Mouse (Mus musculus) gastrocnemius, postnatal 14 days (tissue): ENCODE data around the gene Fxr1. TPM values are rescaled to one million over a fixed set of nuclear protein-coding genes. Genes with fewer than 3 reads are reported as not detected.
A peak's percentile ranks its signal among the peaks of the same experiment; 100 is the strongest.
"Not testable (repeated sequence)": the region's sequence is repeated elsewhere in the genome, so short reads cannot be mapped to it uniquely, and the experiment has no call there.

Experiments used
- DNase-seq: peaks from one replicate; pipeline ENCODE4 v3.0.0; 2021; ENCODE audit warnings: mixed read lengths
- intact Hi-C: fragments of 180-260 bp; cut with DNase I; formaldehyde crosslinking; loops from one replicate; pipeline ENCODE4 v1.15.1; 2025; ENCODE audit warnings: low total_unique reads
- long read RNA-seq, 2 experiments: library from polyadenylated mRNA; stranded (forward); transcript quantifications; one replicate each; pipeline ENCODE4 v2.0.0; 2021
- total RNA-seq, 2 experiments: library from RNA; stranded (reverse); gene quantifications; 2 replicates each; pipeline ENCODE4 v1.2.3; 2021

The Fxr1 gene
- total RNA-seq = 100 to 1,000 TPM; 388 to 401 TPM
- long read RNA-seq, experiment 1, transcript Fxr1-201 (17 exons, 2,459 nt) = major isoform, 46 of 133 reads
- long read RNA-seq, experiment 1, partial matches to known transcripts = 24 of 133 reads
- long read RNA-seq, experiment 1, other reads (novel, unspliced or antisense) = 57 of 133 reads
- long read RNA-seq, experiment 2, transcript Fxr1-201 (17 exons, 2,459 nt) = major isoform, 57 of 148 reads
- long read RNA-seq, experiment 2, partial matches to known transcripts = 24 of 148 reads
- long read RNA-seq, experiment 2, other reads (novel, unspliced or antisense) = 61 of 148 reads

- DNase-seq = peak; percentile 88
- intact Hi-C loops = no loop called here
Observed at GRCm38 (mm10) chr3:34019540-34020381, at the start of gene Fxr1. Gene Fxr1 (plus strand): TSS chr3:34019943.

- DNase-seq = peak; percentile 8
- intact Hi-C loops = loop anchor here (10.0 kb wide), 1 partner anchor 105 kb away; the partner anchor contains the start of gene Dnajc19
Observed at GRCm38 (mm10) chr3:33979395-33979794, 40.3 kb upstream of the Fxr1 start.

GRCm38 (mm10) chr3:33982746-33983145, 37.0 kb upstream of the Fxr1 start:
- no peak for DNase-seq

GRCm38 (mm10) chr3:33989302-33989701, 30.4 kb upstream of the Fxr1 start:
- intact Hi-C loops = no loop called here
- DNase-seq = no peak

More at GRCm38 (mm10) chr3:33982746-33983145, 37.0 kb upstream of the Fxr1 start:
- intact Hi-C loops = no loop called here

GRCm38 (mm10) chr3:33990451-33990850, 29.3 kb upstream of the Fxr1 start:
- intact Hi-C loops = no loop called here
- no peak for DNase-seq

GRCm38 (mm10) chr3:33990921-33991320, 28.8 kb upstream of the Fxr1 start:
- DNase-seq = peak; percentile 16
- intact Hi-C loops = no loop called here

GRCm38 (mm10) chr3:33993421-33994126, 26.2 kb upstream of the Fxr1 start:
- peak; percentile 14 for DNase-seq
- intact Hi-C loops = no loop called here

- intact Hi-C loops = no loop called here
Observed at GRCm38 (mm10) chr3:33994127-33994488, 25.6 kb upstream of the Fxr1 start.

GRCm38 (mm10) chr3:34001691-34002090, 18.1 kb upstream of the Fxr1 start:
- DNase-seq, intact Hi-C loops: not testable (repeated sequence)

More at GRCm38 (mm10) chr3:33994127-33994488, 25.6 kb upstream of the Fxr1 start:
- DNase-seq = no peak

- DNase-seq = no peak
- intact Hi-C loops = no loop called here
Observed at GRCm38 (mm10) chr3:34003860-34004259, 15.9 kb upstream of the Fxr1 start.

GRCm38 (mm10) chr3:34006301-34006700, 13.4 kb upstream of the Fxr1 start:
- intact Hi-C loops = no loop called here
- DNase-seq = no peak

- no peak for DNase-seq
- intact Hi-C loops = no loop called here
Observed at GRCm38 (mm10) chr3:34006824-34007223, 12.9 kb upstream of the Fxr1 start.

- DNase-seq = no peak
- intact Hi-C loops = no loop called here
Observed at GRCm38 (mm10) chr3:34007611-34008010, 12.1 kb upstream of the Fxr1 start.

GRCm38 (mm10) chr3:34008191-34008590, 11.6 kb upstream of the Fxr1 start:
- intact Hi-C loops = no loop called here
- no peak for DNase-seq

- peak; percentile 21 for DNase-seq
- intact Hi-C loops = no loop called here
Observed at GRCm38 (mm10) chr3:34020382-34021258, 877 bp downstream of the Fxr1 start.

GRCm38 (mm10) chr3:34021259-34021828, 1.6 kb downstream of the Fxr1 start:
- intact Hi-C loops = no loop called here
- no peak for DNase-seq

- no peak for DNase-seq
- intact Hi-C loops = no loop called here
Observed at GRCm38 (mm10) chr3:34028935-34029334, 9.2 kb downstream of the Fxr1 start.

- intact Hi-C loops = no loop called here
- no peak for DNase-seq
Observed at GRCm38 (mm10) chr3:34030601-34031000, 10.9 kb downstream of the Fxr1 start.
